Mouse (Mus musculus) G1E (cell line): ENCODE measurements at regions not wholly inside any gene's neighbourhood (a gene's known extent, or its start where the extent isn't known, plus 50 kb on each side); places are given as distances from the start of the nearest gene placed in this dataset.

Source experiments
- ATAC-seq: 2 replicates; pipeline ENCODE4 v1.8.0; 2016; ENCODE audit warnings: mild to moderate bottlenecking; ENCODE audit not compliant: insufficient number of reproducible peaks, poor library complexity, low FRiP score, severe bottlenecking; ENCODE audit errors: extremely low read depth
- DNase-seq: peaks from one replicate; pipeline ENCODE4 v3.0.0; 2012; ENCODE audit warnings: low spot score
- H3K27me3 ChIP-seq: 2 replicates; pipeline ENCODE4 v1.6.1; 2012; ENCODE audit warnings: mild to moderate bottlenecking, low read length, inconsistent platforms; ENCODE audit not compliant: insufficient read depth
- H3K36me3 ChIP-seq: replicated peaks from 2 replicates; pipeline ENCODE3; 2012; ENCODE audit warnings: mild to moderate bottlenecking, inconsistent platforms
- H3K4me1 ChIP-seq: 2 replicates; pipeline ENCODE4 v1.6.1; 2012; ENCODE audit warnings: low read depth, low read length, inconsistent platforms, mixed read lengths; ENCODE audit not compliant: insufficient read depth
- H3K4me3 ChIP-seq: 2 replicates; pipeline ENCODE4 v1.5.1; 2012; ENCODE audit warnings: low read depth, mild to moderate bottlenecking, inconsistent platforms, low read length, moderate library complexity, mixed read lengths
- H3K9me3 ChIP-seq: replicated peaks from 2 replicates; pipeline ENCODE4 v1.6.1; 2012; ENCODE audit warnings: inconsistent platforms
- CTCF ChIP-seq: IDR thresholded peaks from 2 replicates; pipeline ENCODE4 v1.5.1; 2012; ENCODE audit warnings: low read depth, low read length, inconsistent platforms, mixed read lengths
- GATA1 ChIP-seq: IDR thresholded peaks from 2 replicates; pipeline ENCODE4 v1.6.1; 2012; ENCODE audit warnings: borderline replicate concordance, low read length, inconsistent platforms, mixed read lengths
- GATA2 ChIP-seq: IDR thresholded peaks from 2 replicates; pipeline ENCODE4 v1.6.1; 2012; ENCODE audit warnings: low read depth, low read length, inconsistent platforms, borderline replicate concordance
- POLR2AphosphoS5 ChIP-seq: IDR thresholded peaks from 2 replicates; pipeline ENCODE4 v1.6.1; 2012; ENCODE audit warnings: low read depth, low read length, inconsistent platforms; ENCODE audit not compliant: insufficient replicate concordance
- TAL1 ChIP-seq: conservative IDR thresholded peaks from 2 replicates; pipeline ENCODE4 v1.6.1; 2012; ENCODE audit warnings: low read depth, low read length, inconsistent platforms, mixed read lengths

- Histone ChIP-seq H3K9me3 (peaks cover 7% of the 10 kb centered on the region; the same call in 1 of the 2 replicates), H3K4me3 (no peak overlapping the region), H3K27me3 (no peaks in the 10 kb centered on the region), H3K4me1 (no peaks in the 10 kb centered on the region), H3K36me3 (no peaks in the 10 kb centered on the region)
- no peak for ATAC-seq
- DNase-seq: no peak
- no peak for TF ChIP-seq GATA2
- no peak for TF ChIP-seq GATA1
- TF ChIP-seq CTCF: no peak
These were observed 487.3 kb downstream of the Ttll7 start for GRCm38 (mm10) chr3:147339427-147339826.

DNA sequence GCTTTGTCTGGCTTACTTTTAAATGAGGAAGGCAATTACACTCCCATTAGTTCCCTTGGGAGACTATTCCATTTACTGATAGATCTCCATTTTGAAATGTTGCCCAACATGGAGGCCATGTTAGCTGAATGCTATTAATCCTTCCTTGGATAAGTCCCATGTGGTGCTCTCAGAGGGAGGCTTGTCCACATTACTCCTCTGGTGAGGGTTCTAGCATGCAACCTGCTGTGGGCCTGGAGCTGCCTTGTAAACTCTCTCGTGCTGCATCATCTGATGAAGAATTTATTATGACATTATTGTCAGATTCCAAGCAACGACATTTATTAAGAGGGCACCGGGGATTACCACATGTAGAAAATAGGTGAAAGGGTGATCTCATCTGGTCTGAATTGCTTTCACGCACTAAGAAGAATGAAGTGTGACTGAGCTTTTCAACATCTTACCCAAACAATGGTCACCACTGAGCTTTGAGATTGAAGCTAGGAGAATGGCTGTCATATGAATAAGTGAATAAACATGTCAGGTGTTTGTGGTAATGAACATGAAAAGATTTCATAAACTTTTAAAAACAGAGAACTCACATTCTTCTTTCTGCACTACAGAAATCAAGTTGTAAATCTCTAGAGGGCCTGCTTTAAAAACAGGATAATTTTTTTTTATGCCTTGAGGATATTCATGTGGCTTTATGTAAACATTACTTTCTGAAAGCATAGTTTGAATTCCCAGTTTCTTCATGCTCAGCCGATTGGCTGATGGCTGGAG, 495.3 kb downstream of the Ttll7 start:
- ATAC-seq (no peak), DNase-seq (no peak)
- TF ChIP-seq CTCF: no peak
- no peak for TF ChIP-seq TAL1
- TF ChIP-seq POLR2AphosphoS5: no peak
- TF ChIP-seq GATA2: no peak
- TF ChIP-seq GATA1: no peak
- Histone ChIP-seq H3K4me1 (no peaks in the 10 kb centered on the region), H3K36me3 (no peaks in the 10 kb centered on the region), H3K9me3 (peaks cover 9% of the 10 kb centered on the region), H3K4me3 (no peak overlapping the region), H3K27me3 (no peaks in the 10 kb centered on the region)

DNA sequence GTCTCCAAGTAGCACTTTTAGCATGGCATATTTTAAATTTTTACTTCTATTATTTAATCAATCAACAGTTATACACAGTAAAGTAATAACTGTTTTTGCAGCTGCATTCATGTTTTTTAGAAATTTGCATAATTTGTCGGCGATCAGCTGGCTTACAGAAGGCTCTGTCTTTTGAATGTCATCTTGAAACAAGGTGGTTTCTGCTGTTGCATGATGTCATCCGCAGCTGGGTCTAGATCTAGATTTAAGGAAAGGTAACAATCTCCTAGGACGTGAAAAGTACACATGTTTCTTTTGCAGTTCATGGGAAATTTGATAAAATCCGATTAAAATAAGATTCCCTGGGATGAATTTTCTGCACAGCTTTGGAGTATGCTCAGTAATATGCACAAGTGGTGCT, 534.9 kb downstream of the Ttll7 start:
- TF ChIP-seq GATA1: no peak
- TF ChIP-seq POLR2AphosphoS5: no peak
- no peak for TF ChIP-seq CTCF
- no peak for TF ChIP-seq TAL1
- no peak for TF ChIP-seq GATA2
- ATAC-seq (no peak), DNase-seq (no peak)
- Histone ChIP-seq H3K4me1 (no peaks in the 10 kb centered on the region), H3K9me3 (peaks cover 3% of the 10 kb centered on the region; the same call in 1 of the 2 replicates), H3K36me3 (no peaks in the 10 kb centered on the region), H3K4me3 (no peak overlapping the region), H3K27me3 (no peaks in the 10 kb centered on the region)

- DNase-seq (no peak), ATAC-seq (no peak)
- Histone ChIP-seq H3K4me3 (no peak overlapping the region), H3K9me3 (peaks cover 22% of the 10 kb centered on the region), H3K36me3 (no peaks in the 10 kb centered on the region), H3K27me3 (no peaks in the 10 kb centered on the region), H3K4me1 (no peaks in the 10 kb centered on the region)
- TF ChIP-seq GATA2: no peak
- no peak for TF ChIP-seq CTCF
- TF ChIP-seq POLR2AphosphoS5: no peak
- no peak for TF ChIP-seq GATA1
- TF ChIP-seq TAL1: no peak
These were observed 546.1 kb downstream of the Ttll7 start for GRCm38 (mm10) chr3:147398298-147398697.

DNA sequence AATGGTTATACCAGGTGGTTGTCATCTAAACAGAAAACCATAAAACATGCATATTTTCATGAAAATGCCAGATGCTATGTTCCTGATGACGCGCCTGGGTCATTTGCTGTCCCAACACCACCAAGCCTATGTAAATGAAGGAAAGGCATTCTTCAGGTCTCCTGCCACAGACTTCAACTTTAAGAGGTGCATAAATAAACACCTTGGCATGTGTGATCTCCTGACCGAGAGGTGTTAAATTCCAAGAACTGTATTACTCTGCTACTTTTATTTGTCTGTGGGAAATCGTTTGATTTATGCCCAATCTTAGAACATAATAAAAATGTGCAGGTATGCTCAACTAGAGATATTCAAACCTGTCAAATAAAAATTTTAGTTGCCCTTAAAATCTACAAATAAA, 560.1 kb downstream of the Ttll7 start:
- no peak overlapping the region for H3K4me3 ChIP-seq
- peaks cover 30% of the 10 kb centered on the region for H3K9me3 ChIP-seq
- no peak for DNase-seq
- TF ChIP-seq TAL1: no peak
- TF ChIP-seq GATA2: no peak
- no peak for TF ChIP-seq GATA1
- TF ChIP-seq POLR2AphosphoS5: no peak
- no peak for TF ChIP-seq CTCF
- H3K4me1 ChIP-seq: no peaks in the 10 kb centered on the region
- H3K36me3 ChIP-seq: no peaks in the 10 kb centered on the region
- no peaks in the 10 kb centered on the region for H3K27me3 ChIP-seq
- ATAC-seq: no peak

DNA sequence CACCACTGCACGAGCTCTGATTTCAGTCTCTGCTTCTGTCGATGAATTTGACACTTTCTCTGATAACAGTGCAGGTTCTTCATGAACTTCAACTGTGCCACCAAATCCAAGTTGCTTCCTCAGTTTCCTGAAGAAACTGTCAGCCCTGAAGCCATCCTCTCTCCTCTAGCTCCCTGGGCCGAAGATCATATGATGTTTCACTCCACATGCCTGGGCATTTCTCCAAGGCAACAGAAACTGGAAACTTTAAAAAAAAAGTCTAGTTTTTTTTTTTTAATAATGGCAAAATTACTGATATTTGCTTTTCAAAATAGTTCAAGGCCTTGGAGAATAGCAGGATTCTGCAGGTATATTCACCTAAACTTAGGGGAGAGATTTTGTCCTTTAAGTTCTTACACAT, 564.8 kb downstream of the Ttll7 start:
- TF ChIP-seq GATA1 (no peak), GATA2 (no peak), CTCF (no peak), TAL1 (no peak), POLR2AphosphoS5 (no peak)
- H3K27me3 ChIP-seq: no peaks in the 10 kb centered on the region
- DNase-seq (no peak), ATAC-seq (no peak)
- no peaks in the 10 kb centered on the region for H3K4me1 ChIP-seq
- H3K4me3 ChIP-seq: no peak overlapping the region
- H3K9me3 ChIP-seq: peaks cover 19% of the 10 kb centered on the region
- H3K36me3 ChIP-seq: no peaks in the 10 kb centered on the region
